Mouse (Mus musculus) testis, adult 2 months (tissue): ENCODE measurements around the gene Moxd1. TPM values are rescaled to one million over a fixed set of nuclear protein-coding genes. Genes with fewer than 3 reads are reported as not detected.

Experiments used
- H3K27ac ChIP-seq: fragments of 200-500 bp; 2 replicates; pipeline ENCODE4 v1.5.1; 2012; ENCODE audit warnings: low read depth, low read length; ENCODE audit not compliant: control insufficient read depth, insufficient read depth
- H3K27me3 ChIP-seq: fragments of 200-500 bp; 2 replicates; pipeline ENCODE4 v1.6.1; 2012; ENCODE audit warnings: mild to moderate bottlenecking, low read length, moderate library complexity; ENCODE audit not compliant: control insufficient read depth, insufficient read depth
- H3K36me3 ChIP-seq: fragments of 200-500 bp; 2 replicates; pipeline ENCODE4 v1.6.1; 2012; ENCODE audit warnings: mild to moderate bottlenecking, low read length; ENCODE audit not compliant: control insufficient read depth, insufficient read depth
- H3K4me1 ChIP-seq: fragments of 200-500 bp; 2 replicates; pipeline ENCODE4 v1.6.1; 2012; ENCODE audit warnings: low read length; ENCODE audit not compliant: control insufficient read depth, insufficient read depth
- H3K4me3 ChIP-seq: fragments of 200-500 bp; 2 replicates; pipeline ENCODE4 v1.5.1; 2012; ENCODE audit warnings: low read depth, mild to moderate bottlenecking, low read length, moderate library complexity, mixed read lengths; ENCODE audit not compliant: control insufficient read depth
- CTCF ChIP-seq: fragments of 200-500 bp; IDR thresholded peaks from 2 replicates; pipeline ENCODE4 v1.5.1; 2012; ENCODE audit warnings: low read depth, mild to moderate bottlenecking, inconsistent platforms, low read length, moderate library complexity; ENCODE audit not compliant: control insufficient read depth, insufficient read depth, insufficient replicate concordance
- POLR2A ChIP-seq: fragments of 200-500 bp; IDR thresholded peaks from 2 replicates; pipeline ENCODE4 v1.6.1; 2012; ENCODE audit warnings: low read depth, mild to moderate bottlenecking, inconsistent platforms, low read length, moderate library complexity; ENCODE audit not compliant: control insufficient read depth
- polyA plus RNA-seq: library from polyadenylated mRNA; depleted of rRNA; stranded (reverse); fragments of >200 nt; gene quantifications from 2 replicates; pipeline ENCODE4 v1.2.3, GENCODE M21; 2012

Moxd1 gene
- polyA plus RNA-seq, 1 experiment = 0.61 TPM

- H3K27ac ChIP-seq = no peak overlapping the region
- H3K36me3 ChIP-seq = no peaks in the 10 kb centered on the region
- no peak for TF ChIP-seq CTCF
- TF ChIP-seq POLR2A = no peak
- no peaks in the 10 kb centered on the region for H3K27me3 ChIP-seq
- H3K4me3 ChIP-seq = no peak overlapping the region
- no peaks in the 10 kb centered on the region for H3K4me1 ChIP-seq
These were observed 24.8 kb downstream of the Moxd1 start for GRCm38 (mm10) chr10:24248116-24248515.

GRCm38 (mm10) chr10:24251631-24252030, 28.3 kb downstream of the Moxd1 start:
- no peak overlapping the region for H3K27ac ChIP-seq
- no peak overlapping the region for H3K4me3 ChIP-seq
- no peaks in the 10 kb centered on the region for H3K4me1 ChIP-seq
- no peaks in the 10 kb centered on the region for H3K27me3 ChIP-seq
- no peak for TF ChIP-seq CTCF
- no peak for TF ChIP-seq POLR2A
- no peaks in the 10 kb centered on the region for H3K36me3 ChIP-seq

GRCm38 (mm10) chr10:24258150-24258549, 34.8 kb downstream of the Moxd1 start:
- Histone ChIP-seq H3K36me3 (no peaks in the 10 kb centered on the region), H3K27me3 (no peaks in the 10 kb centered on the region), H3K4me1 (no peaks in the 10 kb centered on the region), H3K4me3 (no peak overlapping the region), H3K27ac (no peak overlapping the region)
- TF ChIP-seq POLR2A = no peak
- no peak for TF ChIP-seq CTCF

GRCm38 (mm10) chr10:24258885-24259284, 35.6 kb downstream of the Moxd1 start:
- no peaks in the 10 kb centered on the region for H3K36me3 ChIP-seq
- no peak overlapping the region for H3K4me3 ChIP-seq
- no peak overlapping the region for H3K27ac ChIP-seq
- no peak for TF ChIP-seq POLR2A
- no peak for TF ChIP-seq CTCF
- no peaks in the 10 kb centered on the region for H3K27me3 ChIP-seq
- no peaks in the 10 kb centered on the region for H3K4me1 ChIP-seq

GRCm38 (mm10) chr10:24259794-24260590, 36.7 kb downstream of the Moxd1 start:
- no peaks in the 10 kb centered on the region for H3K4me1 ChIP-seq
- TF ChIP-seq CTCF (no peak), POLR2A (no peak)
- no peaks in the 10 kb centered on the region for H3K27me3 ChIP-seq
- no peak overlapping the region for H3K4me3 ChIP-seq
- no peaks in the 10 kb centered on the region for H3K36me3 ChIP-seq
- no peak overlapping the region for H3K27ac ChIP-seq

- Histone ChIP-seq H3K4me3 (no peak overlapping the region), H3K4me1 (no peaks in the 10 kb centered on the region), H3K27ac (no peak overlapping the region), H3K36me3 (no peaks in the 10 kb centered on the region), H3K27me3 (no peaks in the 10 kb centered on the region)
- TF ChIP-seq POLR2A (no peak), CTCF (no peak)
These were observed 44.2 kb downstream of the Moxd1 start for GRCm38 (mm10) chr10:24267520-24267919.

GRCm38 (mm10) chr10:24271077-24271637, 47.8 kb downstream of the Moxd1 start:
- Histone ChIP-seq H3K27ac (no peak overlapping the region), H3K4me1 (no peaks in the 10 kb centered on the region), H3K4me3 (no peak overlapping the region), H3K36me3 (no peaks in the 10 kb centered on the region), H3K27me3 (no peaks in the 10 kb centered on the region)
- no peak for TF ChIP-seq CTCF
- no peak for TF ChIP-seq POLR2A
